Mouse (Mus musculus): ENCODE data around the gene Sdhaf1.

- TF ChIP-seq CTCF (IDR thresholded peaks at IDR 0.05; ENCODE audit: control insufficient read depth, insufficient read depth, low read length) (no peak), POLR2A (IDR thresholded peaks at IDR 0.05; ENCODE audit: borderline replicate concordance, control insufficient read depth, low read depth, low read length) (no peak)
These were observed 2.7 kb upstream of the Sdhaf1 start for GRCm38 (mm10) chr7:30326427-30326826.
